Mouse (Mus musculus) liver, embryonic 14.5 days (tissue): ENCODE data around the gene Dbh.

Experiments
- CTCF ChIP-seq: IDR thresholded peaks from 2 replicates; pipeline ENCODE4 v1.5.1; 2016; ENCODE audit warnings: antibody characterized with exemption, low read depth, control low read depth
- EP300 ChIP-seq: IDR thresholded peaks from 2 replicates; pipeline ENCODE4 v1.6.1; 2016; ENCODE audit warnings: antibody characterized with exemption, low read depth

- no peak for TF ChIP-seq CTCF
- no peak for TF ChIP-seq EP300
These were observed 15.6 kb upstream of the Dbh start for GRCm38 (mm10) chr2:27149457-27149856.
